Mouse (Mus musculus) liver, embryonic 14.5 days (tissue): ENCODE results near the gene Mrps16. TPM values are rescaled to one million over a fixed set of nuclear protein-coding genes. Genes with fewer than 3 reads are reported as not detected.

Experiments used
- ATAC-seq: fragments of 200-750 bp; cut with Nextera tagmentation; 2 replicates; pipeline ENCODE4 v1.8.0; 2017; ENCODE audit warnings: moderate number of reproducible peaks, mild to moderate bottlenecking, moderate library complexity; ENCODE audit not compliant: insufficient read depth
- DNase-seq, 3 experiments: peaks; one replicate each; pipeline ENCODE4 v3.0.0-alpha.2; 2012 to 2013; ENCODE audit warnings: low read depth in 3 of 3, low spot score in 3 of 3
- H3K27ac ChIP-seq: fragments of 300-500 bp; sonication (generic); 2 replicates; pipeline ENCODE4 v1.5.1; 2014; ENCODE audit warnings: moderate library complexity, mild to moderate bottlenecking, control low read depth, inconsistent platforms
- H3K27me3 ChIP-seq: fragments of 300-500 bp; sonication (generic); 2 replicates; pipeline ENCODE4 v1.6.1; 2014; ENCODE audit warnings: mild to moderate bottlenecking, low read length, moderate library complexity; ENCODE audit not compliant: control insufficient read depth, insufficient read depth
- H3K36me3 ChIP-seq: fragments of 300-500 bp; sonication (generic); replicated peaks from 2 replicates; pipeline ENCODE4 v1.6.1; 2014; ENCODE audit warnings: low read depth; ENCODE audit not compliant: control insufficient read depth, insufficient read depth
- H3K4me1 ChIP-seq, 2 experiments: fragments of 200-500 bp in 1 of 2; fragments of 300-500 bp in 1 of 2; sonication (generic) in 1 of 2; replicated peaks; 2 replicates each; pipeline ENCODE4 v1.6.1; 2012 to 2014; ENCODE audit warnings: antibody characterized with exemption in 1 of 2, inconsistent platforms in 1 of 2, low read length in 1 of 2; ENCODE audit not compliant: control insufficient read depth in 2 of 2, insufficient read depth in 2 of 2
- H3K4me2 ChIP-seq: fragments of 300-500 bp; sonication (generic); 2 replicates; pipeline ENCODE4 v1.6.1; 2014; ENCODE audit warnings: low read depth, mild to moderate bottlenecking, control low read depth, moderate library complexity
- H3K4me3 ChIP-seq, 2 experiments: fragments of 200-500 bp in 1 of 2; fragments of 300-500 bp in 1 of 2; sonication (generic) in 1 of 2; 2 replicates each; pipeline ENCODE4 v1.5.1; 2012 to 2014; ENCODE audit warnings: low read depth in 2 of 2, low read length in 2 of 2, mild to moderate bottlenecking in 2 of 2, control low read depth in 1 of 2, inconsistent platforms in 1 of 2, moderate library complexity in 1 of 2; ENCODE audit not compliant: insufficient read depth in 1 of 2
- H3K9ac ChIP-seq: fragments of 300-500 bp; sonication (generic); replicated peaks from 2 replicates; pipeline ENCODE4 v1.6.1; 2014; ENCODE audit warnings: mild to moderate bottlenecking, control low read depth, moderate library complexity
- H3K9me3 ChIP-seq: fragments of 300-500 bp; sonication (generic); 2 replicates; pipeline ENCODE4 v1.6.1; 2016; ENCODE audit warnings: low read length, mixed read lengths; ENCODE audit not compliant: control insufficient read depth
- CTCF ChIP-seq: IDR thresholded peaks from 2 replicates; pipeline ENCODE4 v1.5.1; 2016; ENCODE audit warnings: antibody characterized with exemption, low read depth, control low read depth
- EP300 ChIP-seq: IDR thresholded peaks from 2 replicates; pipeline ENCODE4 v1.6.1; 2016; ENCODE audit warnings: antibody characterized with exemption, low read depth
- WGBS: fragments of 180-500 bp; shearing (Covaris S2); extraction: QIAGEN DNeasy Blood & Tissue Kit; methylation state at CpG from one replicate; pipeline ENCODE4 v1.1.7; 2014; ENCODE audit not compliant: insufficient replicate concordance; 5-methylcytosine and 5-hydroxymethylcytosine counted together
- polyA plus RNA-seq, 2 experiments: library from polyadenylated mRNA; depleted of rRNA in 1 of 2; stranded (reverse) in 1 of 2; unstranded in 1 of 2; fragments of >200 nt; fragmentation: Nextera tagmentation in 1 of 2; extraction: Ambion mirVana in 1 of 2; gene quantifications; 2 replicates each; pipeline versions ENCODE4 v1.2.1 to v1.2.3; 2012 to 2014

The Mrps16 gene
- polyA plus RNA-seq, 2 experiments = 22.9 to 58.1 TPM

DNA sequence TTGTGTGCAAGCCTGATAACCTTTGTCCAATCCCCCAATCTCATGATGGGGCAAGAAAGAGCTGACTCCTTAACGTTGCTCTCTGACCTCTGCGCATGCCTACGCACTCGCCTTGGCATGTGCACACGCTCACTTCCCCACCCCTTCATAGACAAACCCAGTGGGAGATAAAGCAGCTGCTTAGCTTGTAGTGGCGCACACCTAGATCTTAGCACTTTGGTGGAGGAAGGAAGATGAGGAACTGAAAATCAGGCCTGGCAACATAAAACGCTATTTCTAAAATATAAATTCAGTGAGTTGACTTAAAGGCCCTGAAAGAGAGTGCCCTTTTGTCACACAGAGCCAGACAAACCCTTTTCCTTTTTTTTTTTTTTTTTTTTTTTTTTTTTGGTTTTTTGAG is 22.6 kb downstream of the Mrps16 start:
- WGBS = 69% methylated on average over 7 of the region's 7 CpGs
- ATAC-seq (no peak), DNase-seq (no peak)
- Histone ChIP-seq H3K4me3 (no peak overlapping the region), H3K9ac (no peak overlapping the region), H3K4me2 (no peak overlapping the region), H3K27ac (no peak overlapping the region), H3K36me3 (no peaks in the 10 kb centered on the region; the same call in none of the 2 replicates), H3K27me3 (no peaks in the 10 kb centered on the region), H3K9me3 (no peaks in the 10 kb centered on the region), H3K4me1 (no peaks in the 10 kb centered on the region)
- TF ChIP-seq CTCF (no peak), EP300 (no peak)

DNA sequence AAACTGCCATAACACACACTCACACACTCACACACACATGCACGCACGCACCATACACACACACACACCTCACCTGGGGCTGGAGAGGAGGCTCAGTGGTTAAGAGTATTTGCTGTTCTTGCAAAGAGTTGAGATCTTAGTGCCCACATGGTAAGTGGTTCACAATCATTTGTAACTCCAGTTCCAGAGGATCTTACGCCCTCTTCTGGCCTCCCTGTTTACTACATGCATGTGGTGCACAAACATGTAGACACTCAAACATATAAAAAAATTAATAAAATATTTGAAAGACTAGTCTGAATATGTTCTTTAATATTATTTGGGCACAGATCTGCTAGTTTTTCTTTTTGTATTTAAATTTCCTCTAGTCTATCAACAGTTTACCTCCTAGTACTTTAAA is 25.2 kb downstream of the Mrps16 start:
- H3K36me3 ChIP-seq = no peaks in the 10 kb centered on the region; the same call in 1 of the 2 replicates
- 74% methylated on average over 3 of the region's 3 CpGs for WGBS
- H3K9me3 ChIP-seq = no peaks in the 10 kb centered on the region
- no peak for ATAC-seq
- no peak overlapping the region for H3K27ac ChIP-seq
- H3K27me3 ChIP-seq = no peaks in the 10 kb centered on the region
- no peaks in the 10 kb centered on the region for H3K4me1 ChIP-seq
- no peak overlapping the region for H3K9ac ChIP-seq
- peak; percentile 46 for TF ChIP-seq CTCF
- TF ChIP-seq EP300 = no peak
- H3K4me3 ChIP-seq = no peak overlapping the region
- DNase-seq = no peak
- no peak overlapping the region for H3K4me2 ChIP-seq

DNA sequence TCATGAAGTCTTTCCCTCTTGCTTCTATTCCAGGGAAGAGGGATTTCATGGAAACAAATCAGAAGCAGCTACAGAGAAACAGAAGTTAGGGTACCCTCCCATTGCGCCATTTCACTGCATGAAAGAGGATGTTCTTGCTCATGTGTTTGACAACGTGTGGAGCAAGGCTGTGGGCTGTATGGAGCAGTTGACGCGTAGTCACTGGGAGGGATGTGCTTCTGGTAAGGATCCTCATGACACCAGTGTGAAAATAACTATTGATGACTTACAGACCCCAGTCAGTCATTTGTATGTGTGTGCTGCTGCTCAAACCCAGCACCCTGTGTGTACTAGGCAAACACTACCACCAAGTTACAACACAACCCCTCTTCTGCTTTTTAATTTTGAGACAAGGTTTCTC is 30.2 kb downstream of the Mrps16 start:
- 79% methylated on average over 4 of the region's 4 CpGs for WGBS

DNA sequence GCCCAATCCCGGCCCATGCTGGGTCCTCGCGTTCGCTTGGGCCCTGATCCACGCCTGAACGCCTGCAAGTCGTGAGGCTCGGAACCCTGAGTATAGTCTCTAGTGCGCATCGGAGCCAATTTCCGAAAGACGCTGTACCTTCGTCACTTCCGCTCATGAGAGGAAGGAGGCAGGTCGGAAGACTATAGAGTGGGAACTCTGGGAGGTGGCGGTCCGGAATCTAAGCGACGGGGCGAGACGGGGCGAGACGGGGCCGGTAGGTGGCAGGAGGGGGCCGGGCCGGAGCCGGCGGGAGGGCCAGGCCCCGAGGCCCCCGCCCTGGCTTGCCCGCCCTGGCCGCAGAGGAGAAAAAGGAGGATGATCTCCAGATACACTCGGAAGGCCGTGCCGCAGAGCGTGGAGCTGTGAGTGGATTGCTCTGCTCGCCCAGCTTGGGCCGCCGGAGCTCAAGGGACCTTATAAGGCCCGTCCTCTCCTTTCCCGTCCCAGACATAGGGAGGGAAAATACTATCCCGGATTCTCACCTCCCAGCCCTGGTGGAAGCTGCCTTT is 45.4 kb downstream of the Mrps16 start, which contains the start of the genes Ecd and Fam149b:
TSS of gene Ecd (minus strand) at position 131 of the 551 bp plus-strand sequence.
TSS of gene Fam149b (plus strand) at position 172 of the 551 bp plus-strand sequence.
- ATAC-seq (peak; percentile 98), DNase-seq (peak; percentile 95 to 97 (median 96))
- H3K27me3 ChIP-seq = no peaks in the 10 kb centered on the region
- peaks cover 13% of the 10 kb centered on the region in 2 experiments for H3K4me1 ChIP-seq
- peak within 1 kb of the TSS; percentile 83 to 96 for H3K4me3 ChIP-seq
- H3K36me3 ChIP-seq = no peaks in the 10 kb centered on the region; the same call in 1 of the 2 replicates
- peak within 1 kb of the TSS; percentile 86 for H3K9ac ChIP-seq
- under 1% methylated on average over 42 of the region's 42 CpGs for WGBS
- H3K4me2 ChIP-seq = peak within 1 kb of the TSS; percentile 90
- TF ChIP-seq CTCF = peak; percentile 72
- no peak for TF ChIP-seq EP300
- peak within 1 kb of the TSS; percentile 85 for H3K27ac ChIP-seq
- no peaks in the 10 kb centered on the region for H3K9me3 ChIP-seq

More for the DNA sequence above, 30.2 kb downstream of the Mrps16 start:
- H3K27ac ChIP-seq = no peak overlapping the region
- no peak for DNase-seq
- no peaks in the 10 kb centered on the region for H3K36me3 ChIP-seq
- no peak for ATAC-seq
- H3K4me1 ChIP-seq = no peaks in the 10 kb centered on the region
- H3K9me3 ChIP-seq = no peaks in the 10 kb centered on the region
- H3K4me2 ChIP-seq = no peak overlapping the region
- H3K9ac ChIP-seq = no peak overlapping the region
- TF ChIP-seq CTCF (no peak), EP300 (no peak)
- H3K4me3 ChIP-seq = no peak overlapping the region
- no peaks in the 10 kb centered on the region for H3K27me3 ChIP-seq

DNA sequence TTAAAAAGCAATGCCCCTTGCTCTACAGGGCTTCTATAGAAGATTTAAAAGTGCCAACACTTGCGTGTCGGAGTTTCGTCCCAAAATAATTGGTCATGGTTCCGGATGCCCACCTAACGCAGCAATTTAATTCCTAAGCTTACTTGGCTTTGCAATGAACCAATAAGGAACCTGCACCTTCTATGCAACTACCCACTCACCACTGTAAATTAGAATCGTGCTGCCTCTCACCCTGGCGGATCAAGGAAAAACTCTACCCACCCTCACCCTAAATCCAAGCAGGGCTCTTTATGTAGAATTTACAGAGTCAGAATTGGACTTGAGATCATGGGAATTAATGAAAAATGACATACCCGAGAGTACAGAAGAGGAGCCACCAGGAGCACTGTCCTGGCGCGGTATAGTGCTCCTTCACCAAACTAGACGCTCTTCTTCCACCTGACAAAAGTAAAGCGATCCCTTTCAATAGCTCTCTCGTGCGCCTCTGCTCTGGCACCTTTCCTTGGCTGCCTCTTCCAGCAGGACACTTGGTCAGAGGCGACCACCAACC is 45.9 kb downstream of the Mrps16 start:
- Histone ChIP-seq H3K36me3 (no peaks in the 10 kb centered on the region; the same call in 1 of the 2 replicates), H3K9ac (peak overlapping the region; percentile 86), H3K27me3 (no peaks in the 10 kb centered on the region), H3K9me3 (no peaks in the 10 kb centered on the region), H3K4me3 (peak overlapping the region; percentile 83 to 96), H3K4me2 (peak overlapping the region; percentile 90), H3K4me1 (peaks cover 13% of the 10 kb centered on the region in 2 experiments), H3K27ac (peak overlapping the region; percentile 44)
- 3% methylated on average over 15 of the region's 15 CpGs for WGBS
- DNase-seq (peak in 1 of 3 experiments; percentile 22), ATAC-seq (peak; percentile 61)
- TF ChIP-seq CTCF (no peak), EP300 (no peak)
